ENCODE assay signal across 11 mouse cellular contexts in the genomic region with DNA sequence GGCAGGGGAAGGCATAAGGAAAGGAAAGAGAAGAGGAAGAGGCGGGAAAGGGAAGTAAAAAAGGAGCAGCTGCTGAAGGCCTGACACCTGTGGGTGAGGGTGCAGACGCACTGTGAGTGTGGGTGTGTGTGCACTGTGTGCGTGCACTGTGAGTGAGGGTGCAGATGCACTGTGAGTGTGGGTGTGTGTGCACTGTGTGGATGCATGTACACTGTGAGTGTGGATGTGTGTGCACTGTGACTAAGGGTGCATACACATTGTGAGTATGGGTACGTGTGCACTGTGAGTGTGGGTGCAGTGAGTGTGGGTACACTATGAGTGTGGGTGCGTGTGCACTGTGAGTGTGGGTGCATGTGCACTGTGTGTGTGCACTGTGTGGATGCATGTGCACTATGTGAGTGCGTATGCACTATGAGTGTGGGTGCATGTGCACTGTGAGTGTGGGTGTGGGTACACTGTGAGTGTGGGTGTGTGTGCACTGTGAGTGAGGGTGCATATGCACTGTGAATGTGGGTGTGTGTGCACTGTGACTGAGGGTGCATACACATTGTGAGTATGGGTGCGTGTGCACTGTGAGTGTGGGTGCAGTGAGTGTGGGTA. TPM values are rescaled to one million over a fixed set of nuclear protein-coding genes. Genes with fewer than 3 reads are reported as not detected.
A peak's percentile ranks its signal among the peaks of the same experiment; 100 is the strongest.
DNase-seq lines count a peak whose midpoint lies in the region; ATAC-seq and TF ChIP-seq lines count a peak whose summit lies in the region.
"Had no signal": no experiment of that assay in that cellular context is flagged by ENCODE, and none has a peak within 500 bp of the region (broad histone marks: within the 10 kb centered on the region; RNA-seq: fewer than 3 reads in every experiment).

No protein-coding gene starts in this region.

- no peak overlapping the region for H3K4me3 ChIP-seq in embryonic facial prominence, embryonic 11.5 days (ENCODE audit: low read depth, low read length)
- no peak overlapping the region for H3K4me3 ChIP-seq in embryonic facial prominence, embryonic 10.5 days
- no peak overlapping the region for H3K4me3 ChIP-seq in hindbrain, embryonic 16.5 days (ENCODE audit: low read length)
- H3K4me3 ChIP-seq in hindbrain, postnatal 0 days (ENCODE audit: low read length): no peak overlapping the region
- H3K4me3 ChIP-seq in megakaryocyte, embryonic 14.5 days (replicated peaks): peak overlapping the region; percentile 76
- H3K4me3 ChIP-seq: heart, embryonic 13.5 days; layer of hippocampus, adult 2 months had no signal

- H3K36me3 ChIP-seq in embryonic facial prominence, embryonic 11.5 days (replicated peaks; ENCODE audit: control insufficient read depth, insufficient read depth, low read depth, low read length): no peaks in the 10 kb centered on the region
- no peaks in the 10 kb centered on the region for H3K36me3 ChIP-seq in embryonic facial prominence, embryonic 10.5 days (replicated peaks)
- no peaks in the 10 kb centered on the region for H3K36me3 ChIP-seq in hindbrain, embryonic 16.5 days (ENCODE audit: control insufficient read depth, insufficient read depth, low read length)
- H3K36me3 ChIP-seq in hindbrain, postnatal 0 days (ENCODE audit: insufficient read depth, low read length): no peaks in the 10 kb centered on the region
- no peaks in the 10 kb centered on the region for H3K36me3 ChIP-seq in megakaryocyte, embryonic 14.5 days (replicated peaks; ENCODE audit: low read length)
- H3K36me3 ChIP-seq: heart, embryonic 13.5 days had no signal

- ATAC-seq in embryonic facial prominence, embryonic 11.5 days (replicated peaks; ENCODE audit: insufficient number of reproducible peaks, low FRiP score, low TSS enrichment, low read depth): peak; percentile 60
- ATAC-seq in hindbrain, embryonic 16.5 days: peak; percentile 48; the same call in 1 of the 2 replicates
- ATAC-seq in hindbrain, postnatal 0 days: no peak
- ATAC-seq in megakaryocyte, adult 5-6 weeks (ENCODE audit: poor library complexity, severe bottlenecking): no peak
- ATAC-seq in erythroblast, adult 5-6 weeks (replicated peaks; ENCODE audit: low FRiP score, poor library complexity, severe bottlenecking): 0 out of 2 replicates have a peak, but pooled peaks have one; percentile 34

- no peaks in the 10 kb centered on the region for H3K9me3 ChIP-seq in embryonic facial prominence, embryonic 11.5 days (replicated peaks; ENCODE audit: control insufficient read depth, low read length)
- no peaks in the 10 kb centered on the region for H3K9me3 ChIP-seq in embryonic facial prominence, embryonic 10.5 days
- H3K9me3 ChIP-seq in hindbrain, embryonic 16.5 days (ENCODE audit: control insufficient read depth, low read length): no peaks in the 10 kb centered on the region
- no peaks in the 10 kb centered on the region for H3K9me3 ChIP-seq in hindbrain, postnatal 0 days (ENCODE audit: low read length)
- peaks cover 19% of the 10 kb centered on the region for H3K9me3 ChIP-seq in megakaryocyte, embryonic 14.5 days
- H3K9me3 ChIP-seq: heart, embryonic 13.5 days had no signal

- no peak overlapping the region for H3K4me2 ChIP-seq in embryonic facial prominence, embryonic 11.5 days (ENCODE audit: low read depth, low read length)
- H3K4me2 ChIP-seq in hindbrain, embryonic 16.5 days (ENCODE audit: low read length): no peak overlapping the region
- no peak overlapping the region for H3K4me2 ChIP-seq in hindbrain, postnatal 0 days (ENCODE audit: low read depth, low read length)
- H3K4me2 ChIP-seq: heart, embryonic 13.5 days had no signal

- H3K4me1 ChIP-seq in embryonic facial prominence, embryonic 11.5 days (ENCODE audit: control insufficient read depth, insufficient read depth, low read length): no peaks in the 10 kb centered on the region
- peaks cover 27% of the 10 kb centered on the region for H3K4me1 ChIP-seq in embryonic facial prominence, embryonic 10.5 days
- H3K4me1 ChIP-seq in hindbrain, embryonic 16.5 days (ENCODE audit: control insufficient read depth, insufficient read depth, low read depth, low read length): peaks cover 8% of the 10 kb centered on the region
- H3K4me1 ChIP-seq in hindbrain, postnatal 0 days (ENCODE audit: insufficient read depth, low read length): peaks cover 5% of the 10 kb centered on the region; the same call in 1 of the 2 replicates
- H3K4me1 ChIP-seq in megakaryocyte, embryonic 14.5 days: peaks cover 11% of the 10 kb centered on the region; the same call in 1 of the 2 replicates

- H3K27ac ChIP-seq in embryonic facial prominence, embryonic 11.5 days (replicated peaks; ENCODE audit: low read depth, low read length): no peak overlapping the region
- no peak overlapping the region for H3K27ac ChIP-seq in embryonic facial prominence, embryonic 10.5 days (replicated peaks)
- H3K27ac ChIP-seq in hindbrain, embryonic 16.5 days (ENCODE audit: low read depth, low read length): no peak overlapping the region
- no peak overlapping the region for H3K27ac ChIP-seq in hindbrain, postnatal 0 days
- H3K27ac ChIP-seq: heart, embryonic 13.5 days; layer of hippocampus, adult 2 months had no signal

- TF ChIP-seq CTCF in hindbrain, postnatal 0 days (IDR thresholded peaks at IDR 0.05; ENCODE audit: low read depth): no peak

- WGBS in embryonic facial prominence, embryonic 11.5 days: 90% methylated on average over 7 of the region's 7 CpGs
- 94% methylated on average over 7 of the region's 7 CpGs for WGBS in embryonic facial prominence, embryonic 10.5 days
- WGBS in hindbrain, embryonic 16.5 days: 94% methylated on average over 7 of the region's 7 CpGs
- 95% methylated on average over 7 of the region's 7 CpGs for WGBS in hindbrain, postnatal 0 days

- H3K27me3 ChIP-seq in embryonic facial prominence, embryonic 11.5 days (ENCODE audit: control insufficient read depth, insufficient read depth, low read length): no peaks in the 10 kb centered on the region
- H3K27me3 ChIP-seq in embryonic facial prominence, embryonic 10.5 days (replicated peaks; ENCODE audit: low read depth, poor library complexity, severe bottlenecking): no peaks in the 10 kb centered on the region
- no peaks in the 10 kb centered on the region for H3K27me3 ChIP-seq in hindbrain, embryonic 16.5 days (replicated peaks; ENCODE audit: control insufficient read depth, insufficient read depth, low read length)
- H3K27me3 ChIP-seq in hindbrain, postnatal 0 days (ENCODE audit: insufficient read depth, low read length): no peaks in the 10 kb centered on the region
- H3K27me3 ChIP-seq in megakaryocyte, embryonic 14.5 days (replicated peaks): peaks cover 20% of the 10 kb centered on the region
- H3K27me3 ChIP-seq: heart, embryonic 13.5 days had no signal

- H3K9ac ChIP-seq in embryonic facial prominence, embryonic 11.5 days (replicated peaks; ENCODE audit: low read length): no peak overlapping the region
- H3K9ac ChIP-seq in hindbrain, embryonic 16.5 days (ENCODE audit: low read depth, low read length): no peak overlapping the region
- no peak overlapping the region for H3K9ac ChIP-seq in hindbrain, postnatal 0 days (replicated peaks; ENCODE audit: low read length)
- H3K9ac ChIP-seq: heart, embryonic 13.5 days had no signal

- no peak for DNase-seq in embryonic facial prominence, embryonic 11.5 days (ENCODE audit: low spot score)
- no peak for DNase-seq in embryonic facial prominence, embryonic 10.5 days (ENCODE audit: low spot score)
- no peak for DNase-seq in hindbrain, postnatal 0 days (ENCODE audit: low spot score)
- no peak for DNase-seq in layer of hippocampus, adult 9-10 months (ENCODE audit: low spot score)
- DNase-seq: thymus, postnatal 25 days had no signal

RNA-seq across cellular contexts. Expression of gene Sypl, which starts 32.1 kb away (rescaled TPM):
- 66.7 and 79.3 TPM in 2 replicates for polyA plus RNA-seq in embryonic facial prominence, embryonic 11.5 days (2014; fragmentation: Nextera tagmentation; extraction: Ambion mirVana)
- polyA plus RNA-seq in embryonic facial prominence, embryonic 10.5 days (2016; fragmentation: Nextera tagmentation; extraction: Ambion mirVana): 48.6 and 50.3 TPM in 2 replicates
- 43.4 and 46.0 TPM in 2 replicates for polyA plus RNA-seq in hindbrain, embryonic 16.5 days (2015; fragmentation: Nextera tagmentation; extraction: Ambion mirVana)
- 21.5 and 22.6 TPM in 2 replicates for total RNA-seq in hindbrain, postnatal 0 days (2014; rRNA removed)
- polyA plus RNA-seq in hindbrain, postnatal 0 days (2015; fragmentation: Nextera tagmentation; extraction: Ambion mirVana): 46.8 and 48.3 TPM in 2 replicates
- 5.0 and 7.1 TPM in 2 replicates for polyA plus RNA-seq in megakaryocyte, embryonic 14.5 days (2012; ENCODE audit: insufficient read depth, low replicate concordance)
- 114 and 117 TPM in 2 replicates for total RNA-seq in megakaryocyte, adult 5-6 weeks (2015)
- total RNA-seq in megakaryocyte, adult 5-6 weeks (2017): 50.6 and 62.0 TPM in 2 replicates
- 34.6 and 44.3 TPM in 2 replicates for total RNA-seq in erythroblast, adult 5-6 weeks (2015; ENCODE audit: low replicate concordance)
- 10.3 and 17.8 TPM in 2 replicates for total RNA-seq in erythroblast, adult 5-6 weeks (2017; ENCODE audit: low replicate concordance)

Comparison
In these comparisons a context has a peak if more than half of its experiments do, and no peak if none do; other contexts are left out.
1. ATAC-seq: peak in embryonic facial prominence, embryonic 11.5 days (single experiment), hindbrain, embryonic 16.5 days (single experiment) and erythroblast, adult 5-6 weeks (single experiment); none in hindbrain, postnatal 0 days (single experiment) and megakaryocyte, adult 5-6 weeks (single experiment).